Mouse (Mus musculus): Measurements from ENCODE around the gene Atp6ap1. TPM values are rescaled to one million over a fixed set of nuclear protein-coding genes. Genes with fewer than 3 reads are reported as not detected.

Atp6ap1 gene
- polyA plus RNA-seq, 1 experiment from 2014 or later, result 218 TPM

- 80% methylated on average over 8 of the region's 8 CpGs for WGBS
- Histone ChIP-seq H3K4me3 (no peak overlapping the region), H3K9me3 (no peaks in the 10 kb centered on the region), H3K27me3 (no peaks in the 10 kb centered on the region), H3K4me1 (replicated peaks) (peaks cover 8% of the 10 kb centered on the region), H3K4me2 (no peak overlapping the region), H3K27ac (no peak overlapping the region), H3K36me3 (peaks cover 4% of the 10 kb centered on the region; the same call in 1 of the 2 replicates), H3K9ac (no peak overlapping the region)
- no peak for ATAC-seq (ENCODE audit: low FRiP score)
Observed at GRCm38 (mm10) chrX:74277916-74278315, 19.0 kb upstream of the Atp6ap1 start.

- H3K9ac ChIP-seq, result peak overlapping the region; percentile 86
- H3K4me1 ChIP-seq (replicated peaks), result peaks cover 20% of the 10 kb centered on the region
- H3K36me3 ChIP-seq, result no peaks in the 10 kb centered on the region
- H3K27me3 ChIP-seq, result no peaks in the 10 kb centered on the region
- no peaks in the 10 kb centered on the region for H3K9me3 ChIP-seq
- H3K27ac ChIP-seq, result peak overlapping the region; percentile 87
- WGBS, result 15% methylated on average over 14 of the region's 14 CpGs
- peak overlapping the region; percentile 53 for H3K4me3 ChIP-seq
- 0 out of 2 replicates have a peak, but pooled peaks have one; percentile 3 for ATAC-seq (ENCODE audit: low FRiP score)
- H3K4me2 ChIP-seq, result peak overlapping the region; percentile 66
Observed at GRCm38 (mm10) chrX:74281041-74281731, 15.7 kb upstream of the Atp6ap1 start.

GRCm38 (mm10) chrX:74281732-74282394, 15.0 kb upstream of the Atp6ap1 start, which contains the start of the genes Taz and Dnase1l1:
TSS of gene Taz (plus strand) at chrX:74281912.
TSS of gene Dnase1l1 (minus strand) at chrX:74282337.
- no peaks in the 10 kb centered on the region for H3K27me3 ChIP-seq
- H3K36me3 ChIP-seq, result no peaks in the 10 kb centered on the region
- H3K9me3 ChIP-seq, result no peaks in the 10 kb centered on the region
- peak within 1 kb of the TSS; percentile 66 for H3K4me2 ChIP-seq
- peak within 1 kb of the TSS; percentile 53 for H3K4me3 ChIP-seq
- H3K27ac ChIP-seq, result peak within 1 kb of the TSS; percentile 87
- peak within 1 kb of the TSS; percentile 86 for H3K9ac ChIP-seq
- peak; percentile 68 for ATAC-seq (ENCODE audit: low FRiP score)
- peaks cover 20% of the 10 kb centered on the region for H3K4me1 ChIP-seq (replicated peaks)
- 17% methylated on average over 16 of the region's 16 CpGs for WGBS

GRCm38 (mm10) chrX:74282395-74283091, 14.4 kb upstream of the Atp6ap1 start:
- peak; percentile 88 for ATAC-seq (ENCODE audit: low FRiP score)
- H3K27me3 ChIP-seq, result no peaks in the 10 kb centered on the region
- H3K9ac ChIP-seq, result peak overlapping the region; percentile 86
- peak overlapping the region; percentile 87 for H3K27ac ChIP-seq
- H3K36me3 ChIP-seq, result no peaks in the 10 kb centered on the region
- no peaks in the 10 kb centered on the region for H3K9me3 ChIP-seq
- H3K4me3 ChIP-seq, result peak overlapping the region; percentile 53
- 21% methylated on average over 38 of the region's 39 CpGs for WGBS
- H3K4me1 ChIP-seq (replicated peaks), result peaks cover 20% of the 10 kb centered on the region
- H3K4me2 ChIP-seq, result peak overlapping the region; percentile 66

GRCm38 (mm10) chrX:74283092-74283437, 13.8 kb upstream of the Atp6ap1 start:
- Histone ChIP-seq H3K36me3 (no peaks in the 10 kb centered on the region), H3K27ac (peak overlapping the region; percentile 87), H3K27me3 (no peaks in the 10 kb centered on the region), H3K4me3 (peak overlapping the region; percentile 53), H3K4me1 (replicated peaks) (peaks cover 20% of the 10 kb centered on the region), H3K9me3 (no peaks in the 10 kb centered on the region), H3K9ac (peak overlapping the region; percentile 86), H3K4me2 (peak overlapping the region; percentile 66)
- 43% methylated on average over 5 of the region's 5 CpGs for WGBS
- ATAC-seq (ENCODE audit: low FRiP score), result peak; percentile 60

GRCm38 (mm10) chrX:74293431-74293830, 3.5 kb upstream of the Atp6ap1 start:
- ATAC-seq (ENCODE audit: low FRiP score), result no peak
- WGBS, result 86% methylated on average over 4 of the region's 4 CpGs
- Histone ChIP-seq H3K36me3 (peaks cover 6% of the 10 kb centered on the region; the same call in 1 of the 2 replicates), H3K9ac (no peak overlapping the region), H3K27ac (no peak overlapping the region), H3K27me3 (no peaks in the 10 kb centered on the region), H3K9me3 (no peaks in the 10 kb centered on the region), H3K4me1 (replicated peaks) (peaks cover 5% of the 10 kb centered on the region; the same call in 1 of the 2 replicates), H3K4me3 (no peak overlapping the region), H3K4me2 (no peak overlapping the region)

GRCm38 (mm10) chrX:74298348-74298747, 1.5 kb downstream of the Atp6ap1 start:
- Histone ChIP-seq H3K36me3 (peaks cover 39% of the 10 kb centered on the region), H3K4me2 (peak overlapping the region; percentile 27; the same call in 1 of the 2 replicates), H3K27me3 (no peaks in the 10 kb centered on the region), H3K9ac (no peak overlapping the region), H3K4me1 (replicated peaks) (peaks cover 12% of the 10 kb centered on the region; the same call in 1 of the 2 replicates), H3K9me3 (no peaks in the 10 kb centered on the region), H3K27ac (no peak overlapping the region), H3K4me3 (no peak overlapping the region)
- WGBS, result 79% methylated on average over 1 of the region's 1 CpGs
- no peak for ATAC-seq (ENCODE audit: low FRiP score)

GRCm38 (mm10) chrX:74299721-74300120, 2.8 kb downstream of the Atp6ap1 start:
- H3K9me3 ChIP-seq, result no peaks in the 10 kb centered on the region
- WGBS, result 85% methylated on average over 3 of the region's 3 CpGs
- no peak overlapping the region for H3K4me2 ChIP-seq
- H3K4me1 ChIP-seq (replicated peaks), result peaks cover 19% of the 10 kb centered on the region; the same call in 1 of the 2 replicates
- H3K9ac ChIP-seq, result no peak overlapping the region
- ATAC-seq (ENCODE audit: low FRiP score), result no peak
- peaks cover 45% of the 10 kb centered on the region for H3K36me3 ChIP-seq
- no peak overlapping the region for H3K4me3 ChIP-seq
- no peaks in the 10 kb centered on the region for H3K27me3 ChIP-seq
- no peak overlapping the region for H3K27ac ChIP-seq

GRCm38 (mm10) chrX:74304867-74305700, 8.2 kb downstream of the Atp6ap1 start, which contains the start of gene Gdi1:
TSS of gene Gdi1 (plus strand) at chrX:74304998.
- Histone ChIP-seq H3K36me3 (peaks cover 68% of the 10 kb centered on the region), H3K4me2 (peak within 1 kb of the TSS; percentile 71), H3K9ac (peak within 1 kb of the TSS; percentile 84), H3K4me1 (replicated peaks) (peaks cover 42% of the 10 kb centered on the region), H3K27ac (peak within 1 kb of the TSS; percentile 96), H3K4me3 (peak within 1 kb of the TSS; percentile 60), H3K27me3 (no peaks in the 10 kb centered on the region), H3K9me3 (no peaks in the 10 kb centered on the region)
- WGBS, result 8% methylated on average over 41 of the region's 41 CpGs
- peak; percentile 84 for ATAC-seq (ENCODE audit: low FRiP score)

GRCm38 (mm10) chrX:74312540-74313464, 15.9 kb downstream of the Atp6ap1 start, which contains the start of gene Fam50a:
TSS of gene Fam50a (plus strand) at chrX:74313033.
- ATAC-seq (ENCODE audit: low FRiP score), result peak; percentile 96
- H3K4me3 ChIP-seq, result peak within 1 kb of the TSS; percentile 57
- peaks cover 28% of the 10 kb centered on the region for H3K36me3 ChIP-seq
- H3K4me1 ChIP-seq (replicated peaks), result peaks cover 35% of the 10 kb centered on the region
- peak within 1 kb of the TSS; percentile 66 for H3K4me2 ChIP-seq
- WGBS, result 19% methylated on average over 59 of the region's 59 CpGs
- H3K9me3 ChIP-seq, result no peaks in the 10 kb centered on the region
- no peaks in the 10 kb centered on the region for H3K27me3 ChIP-seq
- peak within 1 kb of the TSS; percentile 92 for H3K27ac ChIP-seq
- H3K9ac ChIP-seq, result peak within 1 kb of the TSS; percentile 78

Measured in hindbrain, embryonic 13.5 days (tissue).